Mouse (Mus musculus) stomach, embryonic 16.5 days (tissue): Measurements from ENCODE around the gene G6pc3. TPM values are rescaled to one million over a fixed set of nuclear protein-coding genes. Genes with fewer than 3 reads are reported as not detected.

Experiments
- ATAC-seq: fragments of 200-750 bp; cut with Nextera tagmentation; 2 replicates; pipeline ENCODE4 v1.8.0; 2017; ENCODE audit warnings: moderate number of reproducible peaks, moderate TSS enrichment; ENCODE audit not compliant: insufficient read depth, low FRiP score
- H3K27ac ChIP-seq: fragments of 300-500 bp; sonication (generic); 2 replicates; pipeline ENCODE4 v1.5.1; 2014; ENCODE audit warnings: low read length
- H3K27me3 ChIP-seq: fragments of 300-500 bp; sonication (generic); 2 replicates; pipeline ENCODE4 v1.6.1; 2014; ENCODE audit warnings: low read length, control low read depth, mixed read lengths; ENCODE audit not compliant: control insufficient read depth, insufficient read depth
- H3K36me3 ChIP-seq: fragments of 300-500 bp; sonication (generic); 2 replicates; pipeline ENCODE4 v1.6.1; 2014; ENCODE audit warnings: low read length; ENCODE audit not compliant: control insufficient read depth, insufficient read depth
- H3K4me1 ChIP-seq: fragments of 300-500 bp; sonication (generic); 2 replicates; pipeline ENCODE4 v1.6.1; 2014; ENCODE audit warnings: low read length, control low read depth, mixed read lengths; ENCODE audit not compliant: control insufficient read depth, insufficient read depth
- H3K4me2 ChIP-seq: fragments of 300-500 bp; sonication (generic); 2 replicates; pipeline ENCODE4 v1.6.1; 2014; ENCODE audit warnings: low read depth, low read length, mixed read lengths
- H3K4me3 ChIP-seq: fragments of 300-500 bp; sonication (generic); replicated peaks from 2 replicates; pipeline ENCODE4 v1.5.1; 2014; ENCODE audit warnings: mild to moderate bottlenecking, low read length
- H3K9ac ChIP-seq: fragments of 300-500 bp; sonication (generic); 2 replicates; pipeline ENCODE4 v1.6.1; 2014; ENCODE audit warnings: low read length
- H3K9me3 ChIP-seq: fragments of 300-500 bp; sonication (generic); replicated peaks from 2 replicates; pipeline ENCODE4 v1.6.1; 2016; ENCODE audit warnings: low read length, control low read depth; ENCODE audit not compliant: control insufficient read depth
- WGBS: fragments of 180-500 bp; shearing (Covaris S2); extraction: QIAGEN DNeasy Blood & Tissue Kit; methylation state at CpG from one replicate; pipeline ENCODE4 v1.1.7; 2014; 5-methylcytosine and 5-hydroxymethylcytosine counted together
- polyA plus RNA-seq: library from polyadenylated mRNA; unstranded; fragments of >200 nt; fragmentation: Nextera tagmentation; extraction: Ambion mirVana; gene quantifications from 2 replicates; pipeline ENCODE4 v1.2.1, GENCODE M21; 2015

Gene G6pc3
- 28.0 and 28.7 TPM in 2 replicates for polyA plus RNA-seq

- Histone ChIP-seq H3K27ac (peak within 1 kb of the TSS; percentile 30), H3K4me1 (peaks cover 18% of the 10 kb centered on the region), H3K9me3 (no peaks in the 10 kb centered on the region), H3K27me3 (no peaks in the 10 kb centered on the region), H3K36me3 (no peaks in the 10 kb centered on the region), H3K9ac (peak within 1 kb of the TSS; percentile 69), H3K4me2 (peak within 1 kb of the TSS; percentile 89), H3K4me3 (peak within 1 kb of the TSS; percentile 56)
- ATAC-seq = peak; percentile 84
- under 1% methylated on average over 50 of the region's 50 CpGs for WGBS
These were observed at the start of gene G6pc3 for GRCm38 (mm10) chr11:102189461-102190436. Gene G6pc3, plus strand, starts transcription at chr11:102189620.

- no peak overlapping the region for H3K9ac ChIP-seq
- H3K27me3 ChIP-seq = peaks cover 10% of the 10 kb centered on the region
- no peaks in the 10 kb centered on the region for H3K4me1 ChIP-seq
- H3K9me3 ChIP-seq = no peaks in the 10 kb centered on the region
- H3K27ac ChIP-seq = no peak overlapping the region
- 3% methylated on average over 5 of the region's 5 CpGs for WGBS
- H3K4me2 ChIP-seq = no peak overlapping the region
- no peak overlapping the region for H3K4me3 ChIP-seq
- no peak for ATAC-seq
- no peaks in the 10 kb centered on the region for H3K36me3 ChIP-seq
These were observed 48.9 kb upstream of the G6pc3 start for GRCm38 (mm10) chr11:102140508-102140907.

GRCm38 (mm10) chr11:102142355-102142754 is 47.1 kb upstream of the G6pc3 start:
- ATAC-seq = peak; percentile 54; the same call in 1 of the 2 replicates
- Histone ChIP-seq H3K36me3 (no peaks in the 10 kb centered on the region), H3K4me3 (no peak overlapping the region), H3K4me2 (no peak overlapping the region), H3K9me3 (no peaks in the 10 kb centered on the region), H3K27ac (no peak overlapping the region), H3K27me3 (peaks cover 28% of the 10 kb centered on the region), H3K9ac (no peak overlapping the region), H3K4me1 (no peaks in the 10 kb centered on the region)
- 54% methylated on average over 7 of the region's 7 CpGs for WGBS

- ATAC-seq = peak; percentile 63; the same call in 1 of the 2 replicates
- peak overlapping the region; percentile 44 for H3K4me2 ChIP-seq
- H3K27me3 ChIP-seq = peaks cover 45% of the 10 kb centered on the region
- peak overlapping the region; percentile 30 for H3K4me3 ChIP-seq
- no peak overlapping the region for H3K27ac ChIP-seq
- H3K9me3 ChIP-seq = no peaks in the 10 kb centered on the region
- 29% methylated on average over 13 of the region's 13 CpGs for WGBS
- no peaks in the 10 kb centered on the region for H3K4me1 ChIP-seq
- peak overlapping the region; percentile 17; the same call in 1 of the 2 replicates for H3K9ac ChIP-seq
- H3K36me3 ChIP-seq = no peaks in the 10 kb centered on the region
These were observed 44.4 kb upstream of the G6pc3 start for GRCm38 (mm10) chr11:102144957-102145470.

GRCm38 (mm10) chr11:102145471-102146001 is 43.9 kb upstream of the G6pc3 start, which contains the start of gene Nags:
Gene Nags, plus strand, starts transcription at chr11:102145513.
- Histone ChIP-seq H3K4me2 (peak within 1 kb of the TSS; percentile 44), H3K4me1 (no peaks in the 10 kb centered on the region), H3K9me3 (no peaks in the 10 kb centered on the region), H3K27me3 (peaks cover 45% of the 10 kb centered on the region), H3K36me3 (no peaks in the 10 kb centered on the region), H3K27ac (no peak within 1 kb of the TSS), H3K9ac (peak within 1 kb of the TSS; percentile 17; the same call in 1 of the 2 replicates), H3K4me3 (peak within 1 kb of the TSS; percentile 30)
- 0 out of 2 replicates have a peak, but pooled peaks have one; percentile 8 for ATAC-seq
- WGBS = 2% methylated on average over 50 of the region's 50 CpGs

GRCm38 (mm10) chr11:102146005-102146404 is 43.4 kb upstream of the G6pc3 start:
- Histone ChIP-seq H3K36me3 (no peaks in the 10 kb centered on the region), H3K9me3 (no peaks in the 10 kb centered on the region), H3K4me3 (peak overlapping the region; percentile 30), H3K27me3 (peaks cover 45% of the 10 kb centered on the region), H3K27ac (no peak overlapping the region), H3K4me2 (peak overlapping the region; percentile 44), H3K4me1 (no peaks in the 10 kb centered on the region), H3K9ac (no peak overlapping the region; the same call in 1 of the 2 replicates)
- WGBS = 9% methylated on average over 16 of the region's 16 CpGs
- no peak for ATAC-seq

GRCm38 (mm10) chr11:102146531-102146930 is 42.9 kb upstream of the G6pc3 start:
- Histone ChIP-seq H3K4me3 (peak overlapping the region; percentile 30), H3K36me3 (no peaks in the 10 kb centered on the region), H3K4me1 (no peaks in the 10 kb centered on the region), H3K9me3 (no peaks in the 10 kb centered on the region), H3K27me3 (peaks cover 45% of the 10 kb centered on the region), H3K4me2 (no peak overlapping the region), H3K27ac (no peak overlapping the region), H3K9ac (0 out of 2 replicates have a peak overlapping the region, but pooled peaks have one; percentile 25)
- 10% methylated on average over 17 of the region's 17 CpGs for WGBS
- ATAC-seq = no peak

- Histone ChIP-seq H3K9ac (no peak overlapping the region), H3K36me3 (no peaks in the 10 kb centered on the region), H3K4me1 (no peaks in the 10 kb centered on the region), H3K4me3 (no peak overlapping the region), H3K27me3 (peaks cover 45% of the 10 kb centered on the region), H3K27ac (no peak overlapping the region), H3K9me3 (no peaks in the 10 kb centered on the region), H3K4me2 (0 out of 2 replicates have a peak overlapping the region, but pooled peaks have one; percentile 7)
- 12% methylated on average over 34 of the region's 34 CpGs for WGBS
- no peak for ATAC-seq
These were observed 42.0 kb upstream of the G6pc3 start for GRCm38 (mm10) chr11:102147213-102147989.
